Mouse (Mus musculus) stomach, embryonic 14.5 days (tissue): ENCODE results near the gene Vwa1. TPM values are rescaled to one million over a fixed set of nuclear protein-coding genes. Genes with fewer than 3 reads are reported as not detected.
A peak's percentile ranks its signal among the peaks of the same experiment; 100 is the strongest.

Experiments
- ATAC-seq: fragments of 200-750 bp; cut with Nextera tagmentation; 2 replicates; pipeline ENCODE4 v1.8.0; 2017; ENCODE audit warnings: low read depth, moderate TSS enrichment; ENCODE audit not compliant: insufficient number of reproducible peaks, insufficient read depth, low FRiP score
- H3K27ac ChIP-seq: fragments of 300-500 bp; sonication (generic); 2 replicates; pipeline ENCODE4 v1.5.1; 2014; ENCODE audit warnings: mild to moderate bottlenecking, low read length, moderate library complexity, mixed read lengths
- H3K27me3 ChIP-seq: fragments of 300-500 bp; sonication (generic); 2 replicates; pipeline ENCODE4 v1.6.1; 2014; ENCODE audit warnings: low read length, control low read depth, mixed read lengths; ENCODE audit not compliant: control insufficient read depth, insufficient read depth
- H3K36me3 ChIP-seq: fragments of 300-500 bp; sonication (generic); 2 replicates; pipeline ENCODE4 v1.6.1; 2014; ENCODE audit warnings: mild to moderate bottlenecking, control low read depth, low read length, moderate library complexity, mixed read lengths; ENCODE audit not compliant: control insufficient read depth, insufficient read depth
- H3K4me1 ChIP-seq: fragments of 300-500 bp; sonication (generic); 2 replicates; pipeline ENCODE4 v1.6.1; 2014; ENCODE audit warnings: low read length, control low read depth, mixed read lengths; ENCODE audit not compliant: control insufficient read depth, insufficient read depth
- H3K4me2 ChIP-seq: fragments of 300-500 bp; sonication (generic); replicated peaks from 2 replicates; pipeline ENCODE4 v1.6.1; 2014; ENCODE audit warnings: low read depth, low read length, control low read depth
- H3K4me3 ChIP-seq: fragments of 300-500 bp; sonication (generic); 2 replicates; pipeline ENCODE4 v1.5.1; 2014; ENCODE audit warnings: low read depth, low read length, control low read depth
- H3K9ac ChIP-seq: fragments of 300-500 bp; sonication (generic); replicated peaks from 2 replicates; pipeline ENCODE4 v1.6.1; 2014; ENCODE audit warnings: low read depth, mild to moderate bottlenecking, control low read depth, low read length, moderate library complexity, mixed read lengths
- H3K9me3 ChIP-seq: fragments of 300-500 bp; sonication (generic); 2 replicates; pipeline ENCODE4 v1.6.1; 2016; ENCODE audit warnings: low read depth, low read length, control low read depth; ENCODE audit not compliant: control insufficient read depth
- WGBS: fragments of 180-500 bp; shearing (Covaris S2); extraction: QIAGEN DNeasy Blood & Tissue Kit; methylation state at CpG from one replicate; pipeline ENCODE4 v1.1.7; 2014; 5-methylcytosine and 5-hydroxymethylcytosine counted together
- polyA plus RNA-seq: library from polyadenylated mRNA; unstranded; fragments of >200 nt; fragmentation: Nextera tagmentation; extraction: Ambion mirVana; gene quantifications from 2 replicates; pipeline ENCODE4 v1.2.1, GENCODE M21; 2014

The Vwa1 gene
- 26.8 and 28.4 TPM in 2 replicates for polyA plus RNA-seq

DNA sequence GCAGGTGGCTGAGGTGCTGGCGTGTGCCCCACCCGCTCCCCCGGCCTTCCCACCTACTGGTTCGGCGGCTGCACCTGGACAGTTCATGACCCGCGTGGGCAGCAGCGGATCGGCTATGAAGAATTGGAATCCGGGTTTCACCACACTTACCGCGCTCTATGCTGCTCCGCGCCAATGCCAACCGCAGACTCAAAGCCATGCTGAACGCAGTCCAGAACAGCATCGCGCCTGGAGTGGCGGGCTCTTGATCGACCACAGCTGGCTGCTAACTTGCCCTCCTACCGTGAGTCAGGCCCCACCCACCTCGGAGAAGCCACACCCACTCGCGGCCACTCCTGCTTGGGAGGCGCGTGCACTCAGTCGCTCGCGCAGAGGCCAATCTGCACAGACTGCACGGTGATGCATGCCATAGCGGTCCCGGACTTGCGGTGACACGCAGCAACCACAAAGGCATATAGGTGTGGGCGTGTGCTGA, at the start of gene Vwa1:
Vwa1 (minus strand) TSS at position 419 of the 475 bp plus-strand sequence.
- Histone ChIP-seq H3K9me3 (no peaks in the 10 kb centered on the region), H3K4me1 (peaks cover 22% of the 10 kb centered on the region; the same call in 1 of the 2 replicates), H3K9ac (0 out of 2 replicates have a peak within 1 kb of the TSS, but pooled peaks have one; percentile 30), H3K4me3 (peak within 1 kb of the TSS; percentile 37), H3K36me3 (no peaks in the 10 kb centered on the region), H3K27me3 (no peaks in the 10 kb centered on the region), H3K27ac (peak within 1 kb of the TSS; percentile 89), H3K4me2 (peak within 1 kb of the TSS; percentile 80)
- 2% methylated on average over 35 of the region's 35 CpGs for WGBS
- ATAC-seq: peak; percentile 82

DNA sequence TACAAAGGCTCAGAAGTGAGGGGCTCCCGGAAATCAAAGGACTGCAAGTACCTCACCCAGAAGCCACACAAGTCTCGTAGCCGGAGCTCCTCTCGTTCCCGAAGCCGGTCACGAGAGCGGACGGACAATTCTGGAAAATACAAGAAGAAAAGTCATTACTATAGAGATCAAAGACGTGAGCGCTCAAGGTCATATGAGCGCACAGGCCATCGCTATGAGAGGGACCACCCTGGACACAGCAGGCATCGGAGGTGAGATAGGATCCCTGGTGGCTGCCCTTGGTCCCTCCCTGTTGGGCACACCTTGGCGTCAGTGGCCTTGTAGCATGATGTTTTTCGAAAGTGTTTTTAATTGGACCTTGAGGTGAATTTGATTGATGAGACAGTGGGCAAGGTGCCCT, 48.9 kb upstream of the Vwa1 start:
- H3K9me3 ChIP-seq: no peaks in the 10 kb centered on the region
- 94% methylated on average over 16 of the region's 16 CpGs for WGBS

DNA sequence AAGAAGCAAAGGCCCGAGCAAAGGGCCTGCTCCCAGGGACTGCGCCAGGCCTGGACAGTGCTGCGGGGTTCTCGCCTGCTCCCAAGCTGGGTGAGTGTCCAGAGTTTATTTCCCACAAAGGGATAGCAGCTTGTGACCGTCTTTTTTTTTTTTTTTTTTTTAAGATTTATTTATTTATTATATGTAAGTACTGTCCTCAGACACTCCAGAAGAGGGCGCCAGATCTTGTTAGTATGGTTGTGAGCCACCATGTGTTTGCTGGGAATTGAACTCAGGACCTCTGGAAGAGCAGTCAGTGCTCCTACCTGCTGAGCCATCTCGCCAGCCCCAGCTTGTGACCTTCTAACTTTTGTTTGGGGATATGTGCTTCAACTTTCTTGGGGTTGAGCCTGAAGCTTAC, 46.5 kb upstream of the Vwa1 start:
- H3K9me3 ChIP-seq: no peaks in the 10 kb centered on the region
- H3K9ac ChIP-seq: no peak overlapping the region
- WGBS: 72% methylated on average over 7 of the region's 7 CpGs
- H3K4me1 ChIP-seq: no peaks in the 10 kb centered on the region
- no peak for ATAC-seq
- no peak overlapping the region for H3K4me2 ChIP-seq
- H3K36me3 ChIP-seq: peaks cover 94% of the 10 kb centered on the region
- H3K4me3 ChIP-seq: no peak overlapping the region
- H3K27me3 ChIP-seq: no peaks in the 10 kb centered on the region
- H3K27ac ChIP-seq: no peak overlapping the region

More for the DNA sequence above, 48.9 kb upstream of the Vwa1 start:
- peaks cover 81% of the 10 kb centered on the region for H3K36me3 ChIP-seq
- no peak overlapping the region for H3K9ac ChIP-seq
- ATAC-seq: no peak
- no peak overlapping the region for H3K27ac ChIP-seq
- no peaks in the 10 kb centered on the region for H3K4me1 ChIP-seq
- no peak overlapping the region for H3K4me3 ChIP-seq
- H3K27me3 ChIP-seq: no peaks in the 10 kb centered on the region
- H3K4me2 ChIP-seq: no peak overlapping the region

DNA sequence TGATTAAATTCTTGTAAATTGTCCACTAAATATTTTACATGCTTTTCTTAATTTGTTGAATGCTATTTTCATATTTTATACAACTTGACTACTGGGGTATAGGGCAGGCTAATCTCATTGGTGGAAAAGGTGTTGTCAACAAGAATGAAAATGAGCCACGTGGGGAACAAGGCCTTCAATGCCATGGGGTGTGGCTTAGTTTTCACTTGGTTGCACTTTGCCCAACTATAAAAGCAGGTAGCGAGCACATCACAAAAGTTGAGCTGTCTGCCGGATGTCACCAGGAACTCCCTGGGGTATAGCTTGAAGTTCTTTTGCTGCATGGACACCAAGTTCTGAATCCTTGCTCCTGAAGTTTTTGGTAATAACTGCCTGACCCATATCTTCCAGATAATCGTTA, 43.0 kb upstream of the Vwa1 start:
- Histone ChIP-seq H3K36me3 (peaks cover 79% of the 10 kb centered on the region), H3K9me3 (no peaks in the 10 kb centered on the region), H3K27ac (no peak overlapping the region), H3K9ac (no peak overlapping the region), H3K4me3 (no peak overlapping the region), H3K27me3 (no peaks in the 10 kb centered on the region), H3K4me2 (no peak overlapping the region), H3K4me1 (0 out of 2 replicates have a peak, but pooled peaks cover 16% of the 10 kb centered on the region)
- 82% methylated on average over 4 of the region's 4 CpGs for WGBS
- no peak for ATAC-seq

DNA sequence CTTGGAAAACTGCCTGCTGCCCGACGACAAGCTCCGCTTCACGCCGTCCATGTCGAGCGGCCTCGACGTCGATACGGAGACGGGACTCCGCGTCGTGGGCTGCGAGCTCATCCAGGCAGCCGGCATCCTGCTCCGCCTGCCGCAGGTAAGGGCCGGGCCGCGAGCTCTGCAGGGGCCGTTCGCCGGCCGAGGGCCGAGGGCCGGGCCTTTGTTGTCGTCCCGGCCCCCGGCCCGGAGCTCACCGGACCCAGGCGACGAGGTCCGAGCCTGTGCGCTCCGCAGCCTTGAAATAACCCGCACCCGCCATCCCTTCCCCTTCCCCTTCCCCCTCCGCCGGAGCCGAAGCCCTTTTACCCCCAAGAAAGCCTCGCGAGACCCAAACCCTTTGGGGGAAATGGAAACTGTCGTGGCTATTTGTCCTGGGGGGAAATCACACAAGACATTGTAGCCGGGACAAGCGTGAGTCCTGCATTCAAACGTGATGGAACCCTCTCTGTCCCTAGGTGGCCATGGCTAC, 38.2 kb upstream of the Vwa1 start:
- peak overlapping the region; percentile 93 for H3K27ac ChIP-seq
- peak overlapping the region; percentile 91 for H3K4me2 ChIP-seq
- peak overlapping the region; percentile 100 for H3K9ac ChIP-seq
- 0 out of 2 replicates have a peak, but pooled peaks cover 16% of the 10 kb centered on the region for H3K4me1 ChIP-seq
- H3K9me3 ChIP-seq: no peaks in the 10 kb centered on the region
- H3K36me3 ChIP-seq: peaks cover 62% of the 10 kb centered on the region
- H3K27me3 ChIP-seq: no peaks in the 10 kb centered on the region
- peak overlapping the region; percentile 100 for H3K4me3 ChIP-seq
- 2% methylated on average over 49 of the region's 49 CpGs for WGBS
- ATAC-seq: peak; percentile 8; the same call in 1 of the 2 replicates

- Histone ChIP-seq H3K27ac (peak within 1 kb of the TSS; percentile 93), H3K4me1 (0 out of 2 replicates have a peak, but pooled peaks cover 16% of the 10 kb centered on the region), H3K4me2 (peak within 1 kb of the TSS; percentile 91), H3K9me3 (no peaks in the 10 kb centered on the region), H3K27me3 (no peaks in the 10 kb centered on the region), H3K9ac (peak within 1 kb of the TSS; percentile 100), H3K4me3 (peak within 1 kb of the TSS; percentile 100), H3K36me3 (peaks cover 62% of the 10 kb centered on the region)
- peak; percentile 98 for ATAC-seq
- WGBS: under 1% methylated on average over 59 of the region's 60 CpGs
Measured at GRCm38 (mm10) chr4:155811929-155812664, 37.6 kb upstream of the Vwa1 start, which contains the start of gene Ccnl2. Gene Ccnl2, plus strand, starts transcription at chr4:155812489.

GRCm38 (mm10) chr4:155807841-155808240, 33.3 kb upstream of the Vwa1 start:
- WGBS: 90% methylated on average over 3 of the region's 3 CpGs
- ATAC-seq: no peak
- Histone ChIP-seq H3K27me3 (no peaks in the 10 kb centered on the region), H3K9ac (no peak overlapping the region), H3K4me2 (no peak overlapping the region), H3K4me1 (peaks cover 10% of the 10 kb centered on the region; the same call in 1 of the 2 replicates), H3K36me3 (peaks cover 49% of the 10 kb centered on the region), H3K9me3 (no peaks in the 10 kb centered on the region), H3K27ac (no peak overlapping the region), H3K4me3 (no peak overlapping the region)

DNA sequence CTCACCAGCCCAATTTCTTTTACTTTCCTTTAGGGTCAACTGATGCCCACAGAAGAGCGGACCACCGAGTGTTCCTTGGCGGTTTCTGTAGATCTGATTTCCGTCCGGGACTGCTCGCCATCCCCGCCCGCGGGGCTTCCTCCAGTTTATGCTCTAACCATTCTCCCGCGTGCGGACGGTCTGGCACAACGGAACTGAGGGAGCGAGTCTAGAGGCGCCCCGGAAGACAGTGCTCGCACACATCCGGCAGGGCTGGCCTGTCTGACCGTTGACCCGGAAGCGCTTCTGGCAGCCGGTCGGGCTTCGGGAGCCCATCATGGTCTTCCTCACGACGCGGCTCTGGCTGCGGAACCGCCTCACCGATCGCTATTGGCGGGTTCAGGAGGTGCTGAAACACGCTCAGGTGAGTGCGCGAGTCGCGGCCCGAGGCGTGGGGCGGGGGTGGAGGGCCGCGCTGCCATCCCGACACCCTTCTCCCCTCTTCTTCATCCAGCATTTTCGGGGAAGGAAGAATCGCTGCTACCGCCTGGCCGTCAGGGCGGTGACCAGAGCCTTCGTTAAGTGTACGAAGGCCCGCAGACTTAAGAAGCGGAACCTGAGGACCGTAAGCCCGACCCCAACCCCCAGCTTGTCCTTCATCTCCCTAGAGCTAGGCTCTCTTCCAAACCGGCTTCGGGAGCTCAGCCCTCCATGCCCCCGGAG, 29.0 kb upstream of the Vwa1 start:
- H3K9ac ChIP-seq: peak overlapping the region; percentile 77
- peaks cover 10% of the 10 kb centered on the region; the same call in 1 of the 2 replicates for H3K4me1 ChIP-seq
- H3K4me3 ChIP-seq: peak overlapping the region; percentile 96
- peak; percentile 97 for ATAC-seq
- H3K4me2 ChIP-seq: peak overlapping the region; percentile 81
- peaks cover 27% of the 10 kb centered on the region for H3K36me3 ChIP-seq
- no peaks in the 10 kb centered on the region for H3K9me3 ChIP-seq
- WGBS: under 1% methylated on average over 56 of the region's 58 CpGs
- no peaks in the 10 kb centered on the region for H3K27me3 ChIP-seq
- peak overlapping the region; percentile 71 for H3K27ac ChIP-seq
